Mouse (Mus musculus): Measurements from ENCODE around the gene Nkx1-2.

DNA sequence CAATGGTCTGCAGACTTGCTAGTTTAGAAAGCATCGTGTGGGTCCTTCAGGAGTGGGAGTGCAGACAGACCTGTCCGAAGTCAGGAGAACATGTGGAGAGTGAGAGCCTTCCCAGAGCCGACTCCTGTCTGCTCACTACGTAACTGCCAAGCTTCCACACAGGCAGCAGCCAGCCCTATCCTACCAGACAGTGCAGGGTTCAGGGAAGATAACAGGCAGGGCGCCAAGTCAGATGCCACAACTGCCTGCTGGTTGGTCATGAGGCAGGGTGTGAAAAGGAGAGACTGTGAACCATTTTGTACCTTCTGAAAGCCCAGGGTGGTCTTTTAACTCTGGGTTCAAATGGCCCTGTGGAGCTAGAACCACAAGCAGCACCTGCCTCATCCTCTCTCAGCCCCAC is 29.4 kb downstream of the Nkx1-2 start:
- TF ChIP-seq CTCF (conservative IDR thresholded peaks at IDR 0.05; ENCODE audit: insufficient read depth, insufficient read length, low read depth, low read length) (no peak), POLR2A (IDR thresholded peaks at IDR 0.05; ENCODE audit: low read depth, low read length) (no peak)
